Mouse (Mus musculus): ENCODE measurements around the gene Cnksr1. TPM values are rescaled to one million over a fixed set of nuclear protein-coding genes. Genes with fewer than 3 reads are reported as not detected.
A peak's percentile ranks its signal among the peaks of the same experiment; 100 is the strongest.

The Cnksr1 gene
- polyA plus RNA-seq, 1 experiment from 2014 or later, result 6.4 TPM

DNA sequence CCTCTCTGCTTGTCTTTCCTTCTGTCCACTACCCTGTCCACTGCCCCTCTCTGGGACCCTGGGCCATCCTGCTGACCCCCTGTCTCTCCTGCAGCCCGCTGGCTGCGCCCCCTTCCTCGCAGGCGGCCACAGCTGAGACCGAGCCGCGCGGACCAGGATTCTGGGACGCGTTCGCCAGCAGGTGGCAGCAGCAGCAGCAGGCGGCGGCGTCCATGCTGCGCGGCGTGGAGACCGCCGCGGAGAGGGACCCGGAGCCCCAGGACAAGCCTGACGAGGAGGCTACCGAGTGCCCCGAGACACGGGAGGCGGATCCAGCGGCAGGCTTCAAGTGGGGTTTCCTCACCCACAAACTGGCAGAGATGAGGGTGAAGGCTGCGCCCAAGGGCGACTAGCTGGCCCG, 11.5 kb upstream of the Cnksr1 start:
- Histone ChIP-seq H3K9ac (ENCODE audit: low read depth, low read length) (peak overlapping the region; percentile 50), H3K4me3 (ENCODE audit: low read length) (peak overlapping the region; percentile 46), H3K27ac (ENCODE audit: low read depth, low read length) (no peak overlapping the region), H3K4me2 (replicated peaks; ENCODE audit: low read depth, low read length) (peak overlapping the region; percentile 79), H3K4me1 (ENCODE audit: control insufficient read depth, insufficient read depth, low read length) (peaks cover 45% of the 10 kb centered on the region; the same call in 1 of the 2 replicates), H3K27me3 (ENCODE audit: control insufficient read depth, insufficient read depth, low read length) (peaks cover 48% of the 10 kb centered on the region), H3K36me3 (ENCODE audit: control insufficient read depth, insufficient read depth, low read length) (no peaks in the 10 kb centered on the region), H3K9me3 (ENCODE audit: control insufficient read depth, low read length) (no peaks in the 10 kb centered on the region)
- peak; percentile 51 for ATAC-seq (ENCODE audit: low FRiP score, low TSS enrichment)
- 1% methylated on average over 30 of the region's 30 CpGs for WGBS

- peaks cover 30% of the 10 kb centered on the region; the same call in 1 of the 2 replicates for H3K4me1 ChIP-seq (ENCODE audit: control insufficient read depth, insufficient read depth, low read length)
- no peaks in the 10 kb centered on the region for H3K9me3 ChIP-seq (ENCODE audit: control insufficient read depth, low read length)
- H3K27me3 ChIP-seq (ENCODE audit: control insufficient read depth, insufficient read depth, low read length), result peaks cover 28% of the 10 kb centered on the region
- no peak within 1 kb of the TSS for H3K27ac ChIP-seq (ENCODE audit: low read depth, low read length)
- peak within 1 kb of the TSS; percentile 89; the same call in 1 of the 2 replicates for H3K4me3 ChIP-seq (ENCODE audit: low read length)
- H3K4me2 ChIP-seq (replicated peaks; ENCODE audit: low read depth, low read length), result peak within 1 kb of the TSS; percentile 91
- ATAC-seq (ENCODE audit: low FRiP score, low TSS enrichment), result no peak
- 0 out of 2 replicates have a peak, but pooled peaks cover 2% of the 10 kb centered on the region for H3K36me3 ChIP-seq (ENCODE audit: control insufficient read depth, insufficient read depth, low read length)
- H3K9ac ChIP-seq (ENCODE audit: low read depth, low read length), result peak within 1 kb of the TSS; percentile 84; the same call in 1 of the 2 replicates
- 82% methylated on average over 7 of the region's 7 CpGs for WGBS
Observed at GRCm38 (mm10) chr4:134246719-134247258, 8.6 kb upstream of the Cnksr1 start, which contains the start of gene Gm30191. Gene Gm30191, plus strand, starts transcription at chr4:134246935.

DNA sequence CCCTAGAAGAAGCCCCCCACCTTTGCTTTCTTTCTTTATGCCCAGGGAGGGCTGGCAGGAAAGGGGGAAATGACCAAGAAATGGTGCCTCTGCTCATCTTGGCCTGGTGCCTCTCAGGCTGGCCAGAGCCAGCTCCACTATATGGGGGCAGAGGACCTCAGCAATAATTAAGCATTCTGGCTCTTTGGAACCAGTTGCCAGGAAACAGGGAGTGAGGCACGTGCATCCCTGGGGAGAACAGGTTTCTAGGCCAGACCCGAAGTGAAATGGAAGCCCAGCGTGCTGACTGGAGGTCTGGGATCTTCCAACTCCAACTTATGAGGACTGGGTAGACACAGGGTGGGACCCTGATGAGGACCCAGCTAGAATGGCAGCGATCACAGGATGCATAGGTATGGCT, 8.1 kb upstream of the Cnksr1 start:
- peak overlapping the region; percentile 84; the same call in 1 of the 2 replicates for H3K9ac ChIP-seq (ENCODE audit: low read depth, low read length)
- no peak overlapping the region for H3K4me2 ChIP-seq (replicated peaks; ENCODE audit: low read depth, low read length)
- 46% methylated on average over 4 of the region's 4 CpGs for WGBS
- no peaks in the 10 kb centered on the region for H3K9me3 ChIP-seq (ENCODE audit: control insufficient read depth, low read length)
- 0 out of 2 replicates have a peak, but pooled peaks cover 2% of the 10 kb centered on the region for H3K36me3 ChIP-seq (ENCODE audit: control insufficient read depth, insufficient read depth, low read length)
- peaks cover 25% of the 10 kb centered on the region; the same call in 1 of the 2 replicates for H3K4me1 ChIP-seq (ENCODE audit: control insufficient read depth, insufficient read depth, low read length)
- no peak overlapping the region for H3K4me3 ChIP-seq (ENCODE audit: low read length)
- no peak overlapping the region for H3K27ac ChIP-seq (ENCODE audit: low read depth, low read length)
- H3K27me3 ChIP-seq (ENCODE audit: control insufficient read depth, insufficient read depth, low read length), result peaks cover 23% of the 10 kb centered on the region
- ATAC-seq (ENCODE audit: low FRiP score, low TSS enrichment), result no peak

DNA sequence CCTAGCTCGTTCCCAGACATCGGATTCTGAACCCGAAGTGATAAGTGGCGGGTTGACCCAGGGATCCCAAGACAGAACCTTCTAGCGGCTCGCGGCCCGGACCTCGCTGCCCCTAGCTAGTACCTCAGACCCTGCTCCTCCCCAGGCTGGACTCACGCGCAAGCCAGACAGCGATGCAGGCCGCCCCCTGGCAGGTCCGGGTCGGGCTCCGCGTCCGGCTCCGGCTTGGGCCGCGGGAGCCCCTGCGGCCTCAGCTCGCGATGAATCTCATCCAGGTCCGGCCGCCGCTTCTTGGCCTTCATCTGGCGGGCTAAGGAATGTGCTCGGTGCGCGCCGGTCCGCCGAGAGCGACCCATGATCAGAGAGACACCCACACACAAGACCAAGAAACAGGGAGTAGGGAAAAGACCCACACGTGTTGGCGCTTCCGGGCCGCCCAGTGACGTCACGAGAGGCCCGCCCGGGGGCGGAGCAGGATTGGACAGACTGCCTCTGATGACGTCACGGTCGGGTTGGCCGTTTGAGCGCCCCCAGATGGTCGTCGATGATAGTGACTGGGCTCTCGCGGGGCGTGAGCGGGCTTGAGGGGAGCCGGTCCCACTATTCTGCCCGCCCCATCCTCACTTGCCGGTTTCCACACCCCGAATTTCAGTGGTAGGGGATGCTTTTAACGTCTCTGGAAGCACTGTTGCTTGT, 7.1 kb upstream of the Cnksr1 start, which contains the start of gene Zfp593:
Zfp593 (minus strand) TSS at position 445 of the 696 bp plus-strand sequence.
- Histone ChIP-seq H3K9ac (ENCODE audit: low read depth, low read length) (peak within 1 kb of the TSS; percentile 84), H3K4me2 (replicated peaks; ENCODE audit: low read depth, low read length) (peak within 1 kb of the TSS; percentile 91), H3K36me3 (ENCODE audit: control insufficient read depth, insufficient read depth, low read length) (0 out of 2 replicates have a peak, but pooled peaks cover 2% of the 10 kb centered on the region), H3K9me3 (ENCODE audit: control insufficient read depth, low read length) (no peaks in the 10 kb centered on the region), H3K4me3 (ENCODE audit: low read length) (peak within 1 kb of the TSS; percentile 89), H3K27ac (ENCODE audit: low read depth, low read length) (no peak within 1 kb of the TSS), H3K27me3 (ENCODE audit: control insufficient read depth, insufficient read depth, low read length) (peaks cover 14% of the 10 kb centered on the region), H3K4me1 (ENCODE audit: control insufficient read depth, insufficient read depth, low read length) (0 out of 2 replicates have a peak, but pooled peaks cover 18% of the 10 kb centered on the region)
- peak; percentile 74 for ATAC-seq (ENCODE audit: low FRiP score, low TSS enrichment)
- WGBS, result under 1% methylated on average over 59 of the region's 60 CpGs

DNA sequence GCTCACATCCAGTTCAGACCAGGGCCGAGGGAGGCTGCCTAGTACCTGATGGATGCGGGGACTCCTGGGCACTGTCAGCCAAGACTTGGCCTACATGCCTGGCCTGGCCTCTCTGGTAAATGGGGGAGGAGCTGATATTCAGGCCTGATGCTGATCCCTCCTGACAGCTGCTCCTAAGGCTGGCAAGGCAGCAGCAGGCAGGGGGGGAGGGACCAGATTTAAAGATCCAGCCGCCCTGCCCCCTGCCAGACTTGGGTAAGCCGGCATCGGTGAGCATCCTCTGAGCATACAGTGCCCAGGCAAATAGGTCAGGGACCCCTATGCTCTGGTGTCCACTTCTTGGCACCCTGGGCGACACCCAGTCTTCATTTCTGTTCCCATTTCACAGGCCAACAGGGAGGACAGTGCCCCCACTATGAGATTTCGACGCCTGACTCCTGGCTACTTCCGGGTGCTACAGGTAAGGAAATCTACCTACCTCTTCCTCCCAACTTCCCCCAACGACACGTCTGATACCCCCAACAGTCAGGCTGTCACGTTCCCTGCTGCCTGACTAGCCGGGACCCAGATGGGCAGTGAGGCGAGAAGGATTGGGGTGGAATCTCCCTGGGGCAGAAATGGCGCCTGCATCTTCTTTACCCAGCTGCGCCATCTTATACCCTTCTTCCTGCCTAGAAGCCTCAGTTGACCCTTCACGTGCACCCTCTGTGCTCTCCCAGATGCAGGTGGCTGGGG, 5.5 kb upstream of the Cnksr1 start, which contains the start of gene E130218I03Rik:
E130218I03Rik (plus strand) TSS at position 147 of the 735 bp plus-strand sequence.
- no peak within 1 kb of the TSS for H3K27ac ChIP-seq (ENCODE audit: low read depth, low read length)
- WGBS, result 94% methylated on average over 17 of the region's 17 CpGs

GRCm38 (mm10) chr4:134238686-134239085, 487 bp upstream of the Cnksr1 start:
- Histone ChIP-seq H3K4me2 (replicated peaks; ENCODE audit: low read depth, low read length) (peak overlapping the region; percentile 42), H3K27ac (ENCODE audit: low read depth, low read length) (no peak overlapping the region), H3K4me3 (ENCODE audit: low read length) (peak overlapping the region; percentile 36), H3K27me3 (ENCODE audit: control insufficient read depth, insufficient read depth, low read length) (peaks cover 5% of the 10 kb centered on the region), H3K9ac (ENCODE audit: low read depth, low read length) (0 out of 2 replicates have a peak overlapping the region, but pooled peaks have one; percentile 54), H3K36me3 (ENCODE audit: control insufficient read depth, insufficient read depth, low read length) (0 out of 2 replicates have a peak, but pooled peaks cover 2% of the 10 kb centered on the region), H3K4me1 (ENCODE audit: control insufficient read depth, insufficient read depth, low read length) (peaks cover 10% of the 10 kb centered on the region), H3K9me3 (ENCODE audit: control insufficient read depth, low read length) (no peaks in the 10 kb centered on the region)
- WGBS, result 13% methylated on average over 10 of the region's 10 CpGs
- ATAC-seq (ENCODE audit: low FRiP score, low TSS enrichment), result no peak

More for the DNA sequence above, 5.5 kb upstream of the Cnksr1 start, which contains the start of gene E130218I03Rik:
- H3K27me3 ChIP-seq (ENCODE audit: control insufficient read depth, insufficient read depth, low read length), result peaks cover 6% of the 10 kb centered on the region
- peak within 1 kb of the TSS; percentile 89; the same call in 1 of the 2 replicates for H3K4me3 ChIP-seq (ENCODE audit: low read length)
- H3K36me3 ChIP-seq (ENCODE audit: control insufficient read depth, insufficient read depth, low read length), result 0 out of 2 replicates have a peak, but pooled peaks cover 2% of the 10 kb centered on the region
- H3K9me3 ChIP-seq (ENCODE audit: control insufficient read depth, low read length), result no peaks in the 10 kb centered on the region
- no peak for ATAC-seq (ENCODE audit: low FRiP score, low TSS enrichment)
- H3K4me1 ChIP-seq (ENCODE audit: control insufficient read depth, insufficient read depth, low read length), result 0 out of 2 replicates have a peak, but pooled peaks cover 12% of the 10 kb centered on the region
- H3K9ac ChIP-seq (ENCODE audit: low read depth, low read length), result no peak within 1 kb of the TSS
- H3K4me2 ChIP-seq (replicated peaks; ENCODE audit: low read depth, low read length), result peak within 1 kb of the TSS; percentile 91

- Histone ChIP-seq H3K9me3 (ENCODE audit: control insufficient read depth, low read length) (no peaks in the 10 kb centered on the region), H3K27me3 (ENCODE audit: control insufficient read depth, insufficient read depth, low read length) (peaks cover 5% of the 10 kb centered on the region), H3K36me3 (ENCODE audit: control insufficient read depth, insufficient read depth, low read length) (no peaks in the 10 kb centered on the region), H3K9ac (ENCODE audit: low read depth, low read length) (peak overlapping the region; percentile 54), H3K4me2 (replicated peaks; ENCODE audit: low read depth, low read length) (peak overlapping the region; percentile 42), H3K4me3 (ENCODE audit: low read length) (peak overlapping the region; percentile 36), H3K27ac (ENCODE audit: low read depth, low read length) (0 out of 2 replicates have a peak overlapping the region, but pooled peaks have one; percentile 42), H3K4me1 (ENCODE audit: control insufficient read depth, insufficient read depth, low read length) (peaks cover 10% of the 10 kb centered on the region)
- 22% methylated on average over 19 of the region's 19 CpGs for WGBS
- peak; percentile 40; the same call in 1 of the 2 replicates for ATAC-seq (ENCODE audit: low FRiP score, low TSS enrichment)
Observed at GRCm38 (mm10) chr4:134237582-134238278, 469 bp downstream of the Cnksr1 start.

- 79% methylated on average over 5 of the region's 5 CpGs for WGBS
Observed at GRCm38 (mm10) chr4:134234876-134235275, 3.3 kb downstream of the Cnksr1 start.

More at GRCm38 (mm10) chr4:134234876-134235275, 3.3 kb downstream of the Cnksr1 start:
- Histone ChIP-seq H3K9ac (ENCODE audit: low read depth, low read length) (no peak overlapping the region), H3K4me1 (ENCODE audit: control insufficient read depth, insufficient read depth, low read length) (peaks cover 10% of the 10 kb centered on the region), H3K4me3 (ENCODE audit: low read length) (no peak overlapping the region), H3K27ac (ENCODE audit: low read depth, low read length) (no peak overlapping the region), H3K4me2 (replicated peaks; ENCODE audit: low read depth, low read length) (no peak overlapping the region), H3K27me3 (ENCODE audit: control insufficient read depth, insufficient read depth, low read length) (peaks cover 5% of the 10 kb centered on the region), H3K9me3 (ENCODE audit: control insufficient read depth, low read length) (no peaks in the 10 kb centered on the region), H3K36me3 (ENCODE audit: control insufficient read depth, insufficient read depth, low read length) (no peaks in the 10 kb centered on the region)
- ATAC-seq (ENCODE audit: low FRiP score, low TSS enrichment), result no peak

All from kidney, embryonic 14.5 days (tissue).